Mouse (Mus musculus) heart, postnatal 4 days (tissue): ENCODE results near the gene Trat1. TPM values are rescaled to one million over a fixed set of nuclear protein-coding genes. Genes with fewer than 3 reads are reported as not detected.

Source experiments
- DNase-seq: peaks from one replicate; pipeline ENCODE4 v3.0.0; 2021
- total RNA-seq, 2 experiments: library from RNA; stranded (reverse); gene quantifications; 2 replicates each; pipeline ENCODE4 v1.2.3; 2021

The Trat1 gene
- total RNA-seq, 2 experiments from 2014 or later = not detected

- no peak for DNase-seq
These were observed 52.1 kb downstream of the Trat1 start for GRCm38 (mm10) chr16:48719679-48720078.

- no peak for DNase-seq
These were observed 55.5 kb downstream of the Trat1 start for GRCm38 (mm10) chr16:48716343-48716742.

- no peak for DNase-seq
These were observed 69.9 kb downstream of the Trat1 start for GRCm38 (mm10) chr16:48701896-48702295.

Other genes with a start within 250 kb of the Trat1 start
- not detected for gene Retnlb, start 44.8 kb upstream of the Trat1 start, total RNA-seq
- not detected for gene Retnla, start 70.5 kb upstream of the Trat1 start, total RNA-seq
- 1 to 10 TPM in 1 of 2 experiments, under 1 TPM in 1; 0.67 to 1.5 TPM for gene Retnlg, start 100.6 kb upstream of the Trat1 start, total RNA-seq
- 10 to 100 TPM; 12.3 to 15.0 TPM for gene Dzip3, start 222.1 kb upstream of the Trat1 start, total RNA-seq
- gene Cip2a, start 222.2 kb upstream of the Trat1 start, total RNA-seq = 10 to 100 TPM; 22.3 to 28.5 TPM